Mouse (Mus musculus) C2C12 (cell line): ENCODE data around the gene B4galt3.

Source experiments
- CEBPB ChIP-seq: IDR thresholded peaks from one replicate; pipeline ENCODE4 v1.6.1; 2011; ENCODE audit warnings: low read depth, mild to moderate bottlenecking, control low read depth, moderate library complexity
- CTCF ChIP-seq: IDR thresholded peaks from one replicate; pipeline ENCODE4 v1.5.1; 2011; ENCODE audit not compliant: control insufficient read depth, insufficient read depth, insufficient read length
- USF1 ChIP-seq: IDR thresholded peaks from one replicate; pipeline ENCODE4 v1.6.1; 2011; ENCODE audit warnings: low read depth, mild to moderate bottlenecking, control low read depth, moderate library complexity

- no peak for TF ChIP-seq USF1
- TF ChIP-seq CTCF, result no peak
- no peak for TF ChIP-seq CEBPB
Measured at GRCm38 (mm10) chr1:171247916-171248315, 22.2 kb upstream of the B4galt3 start.
